Mouse (Mus musculus) neural tube, embryonic 12.5 days (tissue): ENCODE data around the gene Aff1. TPM values are rescaled to one million over a fixed set of nuclear protein-coding genes. Genes with fewer than 3 reads are reported as not detected.

ENCODE experiments used
- ATAC-seq: fragments of 200-750 bp; cut with Nextera tagmentation; 2 replicates; pipeline ENCODE4 v1.8.0; 2017; ENCODE audit warnings: low read depth, mild to moderate bottlenecking, moderate TSS enrichment, moderate library complexity; ENCODE audit not compliant: low FRiP score
- H3K27ac ChIP-seq: fragments of 300-500 bp; sonication (generic); 2 replicates; pipeline ENCODE4 v1.5.1; 2016
- H3K27me3 ChIP-seq: fragments of 300-500 bp; sonication (generic); replicated peaks from 2 replicates; pipeline ENCODE4 v1.6.1; 2016; ENCODE audit warnings: mild to moderate bottlenecking
- H3K36me3 ChIP-seq: fragments of 300-500 bp; sonication (generic); 2 replicates; pipeline ENCODE4 v1.6.1; 2016; ENCODE audit warnings: mild to moderate bottlenecking
- H3K4me1 ChIP-seq: fragments of 300-500 bp; sonication (generic); 2 replicates; pipeline ENCODE4 v1.6.1; 2016
- H3K4me2 ChIP-seq: fragments of 300-500 bp; sonication (generic); replicated peaks from 2 replicates; pipeline ENCODE4 v1.6.1; 2016; ENCODE audit warnings: mild to moderate bottlenecking
- H3K4me3 ChIP-seq: fragments of 300-500 bp; sonication (generic); 2 replicates; pipeline ENCODE4 v1.5.1; 2016
- H3K9ac ChIP-seq: fragments of 300-500 bp; sonication (generic); 2 replicates; pipeline ENCODE4 v1.6.1; 2016; ENCODE audit warnings: mild to moderate bottlenecking
- H3K9me3 ChIP-seq: fragments of 300-500 bp; sonication (generic); 2 replicates; pipeline ENCODE4 v1.6.1; 2016; ENCODE audit warnings: mild to moderate bottlenecking
- WGBS: fragments of 180-500 bp; shearing (Covaris S2); methylation state at CpG from one replicate; pipeline ENCODE4 v1.1.7; 2016; 5-methylcytosine and 5-hydroxymethylcytosine counted together
- polyA plus RNA-seq: library from polyadenylated mRNA; unstranded; fragments of >200 nt; fragmentation: Nextera tagmentation; extraction: Ambion mirVana; gene quantifications from 2 replicates; pipeline ENCODE4 v1.2.1, GENCODE M21; 2016

Gene Aff1
- polyA plus RNA-seq, 1 experiment from 2014 or later = 4.6 TPM

- ATAC-seq = no peak
- H3K9me3 ChIP-seq = no peaks in the 10 kb centered on the region
- WGBS = 44% methylated on average over 6 of the region's 6 CpGs
- H3K36me3 ChIP-seq = no peaks in the 10 kb centered on the region
- H3K4me1 ChIP-seq = no peaks in the 10 kb centered on the region
- no peaks in the 10 kb centered on the region for H3K27me3 ChIP-seq
- no peak overlapping the region for H3K4me3 ChIP-seq
- H3K4me2 ChIP-seq = no peak overlapping the region
- H3K27ac ChIP-seq = no peak overlapping the region
- H3K9ac ChIP-seq = no peak overlapping the region
Observed at GRCm38 (mm10) chr5:103674482-103674881, 17.7 kb upstream of the Aff1 start.

- H3K36me3 ChIP-seq = no peaks in the 10 kb centered on the region
- no peak overlapping the region for H3K9ac ChIP-seq
- H3K9me3 ChIP-seq = no peaks in the 10 kb centered on the region
- WGBS = 89% methylated on average over 6 of the region's 6 CpGs
- H3K27ac ChIP-seq = no peak overlapping the region
- no peak overlapping the region for H3K4me3 ChIP-seq
- H3K4me1 ChIP-seq = no peaks in the 10 kb centered on the region
- no peak overlapping the region for H3K4me2 ChIP-seq
- ATAC-seq = no peak
- H3K27me3 ChIP-seq = no peaks in the 10 kb centered on the region
Observed at GRCm38 (mm10) chr5:103676289-103676881, 15.8 kb upstream of the Aff1 start.

- H3K4me3 ChIP-seq = no peak overlapping the region
- no peaks in the 10 kb centered on the region for H3K27me3 ChIP-seq
- no peak for ATAC-seq
- WGBS = 81% methylated on average over 6 of the region's 6 CpGs
- no peak overlapping the region for H3K27ac ChIP-seq
- H3K4me1 ChIP-seq = no peaks in the 10 kb centered on the region
- H3K9ac ChIP-seq = no peak overlapping the region
- H3K9me3 ChIP-seq = no peaks in the 10 kb centered on the region
- H3K4me2 ChIP-seq = no peak overlapping the region
- no peaks in the 10 kb centered on the region for H3K36me3 ChIP-seq
Observed at GRCm38 (mm10) chr5:103677894-103678293, 14.3 kb upstream of the Aff1 start.

- H3K4me1 ChIP-seq = no peaks in the 10 kb centered on the region
- ATAC-seq = no peak
- H3K4me3 ChIP-seq = no peak overlapping the region
- H3K9me3 ChIP-seq = no peaks in the 10 kb centered on the region
- no peak overlapping the region for H3K27ac ChIP-seq
- 91% methylated on average over 5 of the region's 5 CpGs for WGBS
- no peaks in the 10 kb centered on the region for H3K27me3 ChIP-seq
- H3K4me2 ChIP-seq = no peak overlapping the region
- H3K9ac ChIP-seq = no peak overlapping the region
- H3K36me3 ChIP-seq = no peaks in the 10 kb centered on the region
Observed at GRCm38 (mm10) chr5:103678974-103679373, 13.2 kb upstream of the Aff1 start.

- Histone ChIP-seq H3K9ac (no peak overlapping the region), H3K4me2 (no peak overlapping the region), H3K4me1 (no peaks in the 10 kb centered on the region), H3K27me3 (no peaks in the 10 kb centered on the region), H3K4me3 (no peak overlapping the region), H3K9me3 (no peaks in the 10 kb centered on the region), H3K36me3 (no peaks in the 10 kb centered on the region), H3K27ac (no peak overlapping the region)
- ATAC-seq = no peak
- WGBS = 34% methylated on average over 4 of the region's 4 CpGs
Observed at GRCm38 (mm10) chr5:103680381-103680780, 11.8 kb upstream of the Aff1 start.

- H3K27ac ChIP-seq = no peak overlapping the region
- no peak overlapping the region for H3K4me2 ChIP-seq
- no peaks in the 10 kb centered on the region for H3K9me3 ChIP-seq
- ATAC-seq = no peak
- WGBS = 75% methylated on average over 3 of the region's 3 CpGs
- no peak overlapping the region for H3K9ac ChIP-seq
- 0 out of 2 replicates have a peak, but pooled peaks cover under 1% of the 10 kb centered on the region for H3K27me3 ChIP-seq
- H3K4me3 ChIP-seq = no peak overlapping the region
- no peaks in the 10 kb centered on the region for H3K36me3 ChIP-seq
- no peaks in the 10 kb centered on the region for H3K4me1 ChIP-seq
Observed at GRCm38 (mm10) chr5:103681824-103682223, 10.3 kb upstream of the Aff1 start.

GRCm38 (mm10) chr5:103689645-103690044, 2.5 kb upstream of the Aff1 start:
- Histone ChIP-seq H3K4me1 (peaks cover 20% of the 10 kb centered on the region), H3K9me3 (no peaks in the 10 kb centered on the region), H3K4me3 (no peak overlapping the region), H3K27me3 (peaks cover 28% of the 10 kb centered on the region), H3K4me2 (no peak overlapping the region), H3K27ac (no peak overlapping the region), H3K36me3 (no peaks in the 10 kb centered on the region), H3K9ac (no peak overlapping the region)
- WGBS = 89% methylated on average over 5 of the region's 5 CpGs
- ATAC-seq = no peak

- peaks cover 20% of the 10 kb centered on the region for H3K4me1 ChIP-seq
- H3K4me2 ChIP-seq = no peak overlapping the region
- ATAC-seq = no peak
- H3K36me3 ChIP-seq = no peaks in the 10 kb centered on the region
- H3K27ac ChIP-seq = no peak overlapping the region
- WGBS = 92% methylated on average over 8 of the region's 8 CpGs
- H3K9ac ChIP-seq = no peak overlapping the region
- peaks cover 28% of the 10 kb centered on the region for H3K27me3 ChIP-seq
- H3K4me3 ChIP-seq = no peak overlapping the region
- no peaks in the 10 kb centered on the region for H3K9me3 ChIP-seq
Observed at GRCm38 (mm10) chr5:103690190-103690589, 2.0 kb upstream of the Aff1 start.

- Histone ChIP-seq H3K27me3 (peaks cover 28% of the 10 kb centered on the region), H3K9me3 (no peaks in the 10 kb centered on the region), H3K4me1 (peaks cover 20% of the 10 kb centered on the region), H3K36me3 (no peaks in the 10 kb centered on the region), H3K4me3 (no peak overlapping the region), H3K27ac (no peak overlapping the region), H3K9ac (no peak overlapping the region), H3K4me2 (no peak overlapping the region)
- ATAC-seq = no peak
Observed at GRCm38 (mm10) chr5:103691171-103691570, 1.0 kb upstream of the Aff1 start.

- WGBS = under 1% methylated on average over 34 of the region's 34 CpGs
- Histone ChIP-seq H3K4me2 (peak overlapping the region; percentile 98), H3K4me3 (peak overlapping the region; percentile 57), H3K9ac (peak overlapping the region; percentile 55), H3K36me3 (no peaks in the 10 kb centered on the region), H3K27ac (no peak overlapping the region), H3K9me3 (no peaks in the 10 kb centered on the region), H3K4me1 (peaks cover 20% of the 10 kb centered on the region), H3K27me3 (peaks cover 25% of the 10 kb centered on the region)
- peak; percentile 54 for ATAC-seq
Observed at GRCm38 (mm10) chr5:103692531-103693040, 412 bp downstream of the Aff1 start.

GRCm38 (mm10) chr5:103693041-103693641, 967 bp downstream of the Aff1 start:
- peaks cover 20% of the 10 kb centered on the region for H3K4me1 ChIP-seq
- H3K4me2 ChIP-seq = peak overlapping the region; percentile 98
- H3K9me3 ChIP-seq = no peaks in the 10 kb centered on the region
- no peaks in the 10 kb centered on the region for H3K36me3 ChIP-seq
- peaks cover 25% of the 10 kb centered on the region for H3K27me3 ChIP-seq
- H3K9ac ChIP-seq = 0 out of 2 replicates have a peak overlapping the region, but pooled peaks have one; percentile 55
- no peak overlapping the region for H3K27ac ChIP-seq
- peak overlapping the region; percentile 57 for H3K4me3 ChIP-seq
- under 1% methylated on average over 28 of the region's 28 CpGs for WGBS
- peak; percentile 52; the same call in 1 of the 2 replicates for ATAC-seq

- ATAC-seq = no peak
- H3K4me1 ChIP-seq = peaks cover 20% of the 10 kb centered on the region
- no peaks in the 10 kb centered on the region for H3K36me3 ChIP-seq
- 48% methylated on average over 6 of the region's 6 CpGs for WGBS
- H3K27me3 ChIP-seq = peaks cover 25% of the 10 kb centered on the region
- no peak overlapping the region for H3K27ac ChIP-seq
- no peak overlapping the region for H3K4me3 ChIP-seq
- peak overlapping the region; percentile 98; the same call in 1 of the 2 replicates for H3K4me2 ChIP-seq
- no peak overlapping the region for H3K9ac ChIP-seq
- no peaks in the 10 kb centered on the region for H3K9me3 ChIP-seq
Observed at GRCm38 (mm10) chr5:103694094-103694493, 1.9 kb downstream of the Aff1 start.
